Mouse (Mus musculus) T-cell, adult 2 months (primary cell): ENCODE data around the gene Wdr20.

Experiments
- DNase-seq: peaks from one replicate; pipeline ENCODE4 v3.0.0; 2022; ENCODE audit warnings: low spot score

Gene Wdr20

DNA sequence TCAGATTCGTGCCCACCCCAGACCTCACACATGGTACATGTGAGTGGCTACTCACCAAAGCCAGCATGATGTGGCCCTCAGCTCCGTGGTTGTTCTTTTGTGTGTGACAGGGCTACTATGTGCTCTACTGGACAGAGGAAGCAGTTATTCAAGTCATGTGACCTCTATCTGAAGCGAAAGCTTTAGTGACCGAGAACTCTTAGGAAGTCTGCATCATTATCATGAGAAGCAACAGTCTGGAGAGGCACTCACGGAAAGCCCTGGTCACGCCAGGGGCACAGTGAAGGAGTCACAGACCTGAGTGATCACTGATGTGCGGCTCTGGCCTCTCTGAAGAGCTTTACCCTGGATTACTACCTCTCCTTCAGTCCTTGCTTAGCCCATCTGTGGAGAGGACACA, 84.6 kb downstream of the Wdr20 start:
- no peak for DNase-seq

DNA sequence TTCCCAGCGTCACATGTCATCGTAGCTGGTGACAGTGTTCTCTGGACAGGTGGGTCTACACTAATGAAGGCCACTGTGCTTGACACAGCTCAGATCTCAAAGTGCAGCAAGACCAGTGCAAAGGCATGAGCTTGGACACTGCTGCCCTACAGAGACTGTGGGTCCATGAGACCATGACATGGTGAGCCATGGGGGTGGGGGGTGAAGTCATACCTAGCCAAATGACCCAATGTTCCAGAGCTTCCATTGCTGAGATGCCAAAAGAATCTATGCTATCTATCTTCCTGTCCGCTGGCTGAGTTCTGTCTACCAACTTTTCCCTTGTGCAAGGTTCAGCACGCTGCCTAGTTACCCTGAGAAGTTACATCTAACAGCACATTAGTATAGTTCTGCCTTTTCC, 91.2 kb downstream of the Wdr20 start:
- no peak for DNase-seq

DNA sequence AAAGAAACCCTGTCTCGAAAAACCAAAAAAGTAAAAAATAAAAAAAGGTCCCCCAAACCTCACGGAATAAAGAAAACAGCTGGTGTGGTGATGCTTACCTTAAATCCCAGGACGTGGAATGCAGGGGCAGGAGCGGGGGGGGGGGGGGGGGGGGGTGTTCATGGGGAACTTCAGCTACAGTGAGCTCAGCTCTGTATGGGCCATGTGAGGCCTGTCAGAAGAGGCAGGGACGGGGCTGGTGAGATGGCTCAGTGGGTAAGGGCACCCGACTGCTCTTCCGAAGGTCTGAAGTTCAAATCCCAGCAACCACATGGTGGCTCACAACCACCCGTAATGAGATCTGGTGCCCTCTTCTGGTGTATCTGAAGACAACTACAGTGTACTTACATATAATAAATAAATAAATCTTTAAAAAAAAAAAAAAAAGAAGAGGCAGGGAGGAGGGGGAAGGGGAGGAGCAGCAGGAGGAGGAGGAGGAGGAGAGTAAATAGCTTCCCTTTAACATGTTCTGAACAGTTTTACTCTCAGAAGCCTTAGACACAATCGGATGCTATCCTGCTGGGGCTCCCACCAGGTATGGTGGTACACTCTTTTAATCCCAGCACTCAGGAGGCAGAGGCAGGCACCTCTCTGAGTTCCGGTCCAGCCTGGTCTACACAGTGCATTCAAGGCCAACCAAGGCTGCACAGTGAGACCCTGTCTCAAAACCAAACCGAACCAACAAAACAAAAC, 92.7 kb downstream of the Wdr20 start:
- DNase-seq: no peak

DNA sequence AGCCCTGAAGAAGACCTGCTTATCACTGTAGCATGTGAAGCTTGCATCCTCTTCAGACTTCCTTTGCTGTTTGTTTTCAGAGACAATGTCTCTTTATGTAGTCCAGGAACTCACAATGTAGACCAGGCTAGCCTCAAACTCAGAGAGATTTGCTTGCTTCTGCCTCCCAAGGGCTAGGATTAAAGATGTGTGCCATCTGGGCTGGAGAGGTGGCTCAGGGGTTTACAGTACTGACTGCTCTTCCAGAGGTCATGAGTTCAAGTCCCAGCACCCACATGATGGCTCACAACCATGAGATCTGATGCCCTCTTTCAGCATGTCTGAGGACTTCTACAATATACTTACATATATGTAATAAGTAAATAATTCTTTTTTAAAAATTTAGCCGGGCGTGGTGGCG, 97.4 kb downstream of the Wdr20 start:
- DNase-seq: no peak

DNA sequence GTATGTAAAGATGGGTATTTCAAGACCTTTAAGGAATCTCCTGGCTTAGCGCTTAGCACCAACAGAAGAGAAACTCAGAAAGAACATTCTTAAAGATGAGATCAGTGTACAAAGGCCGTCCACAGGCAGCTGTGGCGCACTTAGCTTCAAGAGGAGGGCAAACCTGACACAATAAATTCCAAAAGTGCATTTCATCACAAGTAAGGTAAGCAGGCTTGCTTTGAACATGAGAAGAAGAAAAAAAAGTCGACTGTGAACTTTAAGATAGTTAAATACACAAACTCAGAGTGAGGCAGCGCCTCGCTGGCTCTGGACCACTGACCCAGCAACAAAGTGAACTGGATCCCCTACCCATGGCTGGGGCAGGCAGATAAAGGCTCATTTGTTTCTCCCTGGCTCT, 99.0 kb downstream of the Wdr20 start:
- DNase-seq: no peak

DNA sequence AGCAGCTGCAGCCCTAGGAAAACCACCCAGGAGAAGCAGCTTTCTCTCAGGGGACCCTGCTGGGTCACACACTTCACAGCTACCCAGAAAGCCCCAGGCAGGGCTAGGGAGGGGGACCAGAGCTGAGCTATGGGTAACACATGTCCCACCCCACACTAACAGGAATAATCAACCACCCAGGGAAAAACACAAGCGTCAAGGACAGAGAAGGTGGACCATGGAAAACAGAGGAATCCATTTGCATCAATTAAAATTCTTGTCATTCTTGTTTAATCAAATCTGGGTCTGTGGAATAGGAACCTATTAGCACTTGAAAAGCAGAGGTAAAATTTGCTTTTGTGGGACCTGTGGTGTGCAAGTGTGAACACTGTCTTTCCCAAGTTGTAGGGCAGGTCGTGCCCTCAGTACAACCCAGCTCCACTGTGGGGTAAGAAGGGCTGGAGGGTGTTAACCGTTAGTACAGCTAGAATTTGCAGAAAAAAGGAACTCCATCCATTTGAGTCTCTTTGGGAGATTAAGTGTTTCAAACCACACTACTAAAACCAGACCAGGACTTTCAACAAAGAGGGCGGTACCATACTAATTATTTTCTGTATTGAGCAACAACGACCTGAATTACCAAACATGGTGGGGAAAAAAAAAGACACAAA, 99.6 kb downstream of the Wdr20 start:
- DNase-seq: no peak

DNA sequence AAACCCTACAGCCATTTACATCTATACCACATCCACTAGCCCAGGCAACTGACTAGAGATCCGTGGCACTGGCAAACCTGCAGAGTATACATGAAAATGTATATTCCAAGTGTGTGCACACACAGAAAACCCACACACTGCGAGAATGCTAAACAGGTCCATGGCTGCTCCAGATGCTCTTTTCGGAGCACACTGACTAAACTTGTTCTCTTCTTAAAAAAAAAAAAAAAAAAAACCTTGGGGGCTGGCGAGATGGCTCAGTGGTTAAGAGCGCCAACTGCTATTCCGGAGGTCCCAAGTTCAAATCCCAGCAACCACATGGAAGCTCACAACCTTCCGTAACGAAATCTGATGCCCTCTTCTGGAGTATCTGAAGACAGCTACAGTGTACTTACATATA, 100.1 kb downstream of the Wdr20 start:
- DNase-seq: no peak

DNA sequence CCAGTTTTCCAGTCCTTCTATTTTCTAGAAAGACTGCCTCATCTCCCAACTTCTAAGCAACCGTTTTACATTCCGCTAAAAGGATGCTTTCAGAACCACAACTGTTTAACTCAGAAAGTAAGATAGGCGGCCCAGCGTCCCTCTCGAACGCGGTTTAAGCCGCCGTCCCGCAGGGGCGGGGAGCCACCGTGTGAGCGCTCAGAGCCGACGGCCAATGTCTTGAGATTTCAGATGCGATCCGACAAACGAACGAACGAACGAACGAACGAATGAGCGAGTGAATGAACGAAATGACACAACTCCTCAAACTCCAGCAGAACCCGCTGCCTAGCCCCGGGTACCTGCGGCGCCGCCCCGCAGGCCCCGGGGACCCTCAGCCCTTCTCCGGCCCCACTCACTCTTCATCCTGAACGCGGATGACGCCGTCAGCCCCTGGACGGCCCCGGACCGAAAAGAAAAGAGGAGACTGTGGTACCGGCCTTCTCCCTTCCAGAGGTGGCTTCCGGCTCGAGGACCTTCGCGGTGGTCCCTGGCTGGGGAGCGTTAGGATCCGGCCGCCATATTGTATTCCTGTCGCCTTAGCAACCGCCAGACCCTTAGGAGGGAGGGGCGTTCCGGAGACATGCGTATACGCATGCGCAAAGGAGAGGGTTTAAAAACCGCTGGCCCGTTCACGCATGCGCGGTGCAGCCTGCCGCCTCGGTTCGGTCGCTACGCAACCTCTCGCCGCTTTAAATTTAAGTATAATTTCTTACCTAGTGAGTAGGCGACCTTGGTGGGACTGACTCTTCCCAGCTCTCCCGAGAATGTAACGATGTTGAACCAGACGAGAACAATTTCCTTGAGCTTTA, 102.8 kb downstream of the Wdr20 start, which contains the start of gene Mok:
Gene Mok (minus strand): TSS at position 592 of the 851 bp plus-strand sequence.
- DNase-seq: peak; percentile 95

DNA sequence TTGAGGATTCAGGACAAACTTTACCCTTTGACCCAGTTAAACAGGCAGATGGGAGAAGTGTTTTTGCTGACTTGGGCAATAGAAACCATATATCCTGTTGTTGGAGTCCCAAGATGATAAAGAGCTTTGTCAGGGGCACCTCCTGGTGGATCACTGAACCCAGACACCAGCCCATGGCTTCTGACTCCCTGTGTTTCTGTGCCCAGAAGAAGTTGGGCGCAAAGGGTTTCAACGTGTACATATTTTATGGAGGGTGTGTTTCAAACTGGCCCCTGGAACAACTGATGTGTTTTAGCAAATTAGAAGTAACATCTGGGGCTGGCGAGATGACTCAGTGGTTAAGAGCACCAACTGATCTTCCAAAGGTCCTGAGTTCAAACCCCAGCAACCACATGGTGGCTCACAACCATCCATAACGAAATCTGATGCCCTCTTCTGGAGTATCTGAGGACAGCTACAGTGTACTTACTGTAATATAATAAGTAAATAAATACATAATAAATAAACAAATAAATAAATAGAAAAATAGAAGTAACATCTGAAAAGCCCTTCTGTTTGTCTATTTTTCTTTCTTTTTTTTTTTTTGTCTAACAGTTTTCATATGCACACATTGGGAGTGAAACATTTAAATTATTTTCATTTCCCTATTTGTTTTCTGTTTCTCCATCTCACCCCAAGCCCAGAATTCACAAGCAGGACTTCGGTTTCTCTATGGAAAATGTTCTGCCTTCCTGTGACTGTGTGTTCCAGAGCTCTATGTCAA, 104.2 kb downstream of the Wdr20 start:
- no peak for DNase-seq

DNA sequence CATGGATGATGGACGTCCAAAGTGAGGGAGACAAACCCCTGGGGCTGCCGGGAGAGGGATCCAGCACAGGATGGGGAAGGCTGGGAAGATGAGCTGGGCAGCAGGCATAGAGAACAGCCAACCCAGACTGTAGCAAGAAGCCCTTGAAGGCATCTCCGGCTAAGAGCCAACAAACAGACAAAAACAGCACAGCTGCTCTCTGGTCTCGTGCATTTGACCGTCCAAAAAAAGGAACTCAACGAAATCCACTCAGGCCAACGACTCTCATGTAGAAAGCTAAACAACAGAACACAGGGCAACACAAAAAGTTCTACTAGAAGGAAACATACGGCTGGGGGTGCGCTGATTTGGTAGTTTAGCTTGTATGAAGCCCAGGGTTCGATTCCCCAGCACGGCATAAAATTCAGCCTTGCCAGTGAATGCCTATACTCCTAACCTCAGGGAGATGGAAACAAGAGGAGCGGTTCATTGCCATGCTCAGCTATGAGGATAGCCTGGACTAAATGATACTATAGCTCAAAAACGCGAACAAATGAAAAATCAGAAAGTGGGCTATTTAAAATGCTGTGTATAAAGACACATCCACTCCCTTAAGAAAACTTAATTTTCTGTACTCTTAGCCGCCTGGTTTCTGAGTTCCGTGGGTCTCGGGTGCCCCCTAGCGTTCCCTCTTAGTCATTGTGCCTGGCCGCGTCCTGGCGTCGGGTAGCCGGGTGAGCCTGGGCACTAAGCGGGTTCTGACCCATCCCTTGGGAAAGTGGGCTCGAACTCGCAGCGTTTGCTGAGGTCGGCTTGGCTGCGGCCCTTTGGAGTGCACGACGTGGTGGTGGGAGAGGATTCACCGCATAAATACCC, 105.7 kb downstream of the Wdr20 start:
- peak; percentile 77 for DNase-seq

DNA sequence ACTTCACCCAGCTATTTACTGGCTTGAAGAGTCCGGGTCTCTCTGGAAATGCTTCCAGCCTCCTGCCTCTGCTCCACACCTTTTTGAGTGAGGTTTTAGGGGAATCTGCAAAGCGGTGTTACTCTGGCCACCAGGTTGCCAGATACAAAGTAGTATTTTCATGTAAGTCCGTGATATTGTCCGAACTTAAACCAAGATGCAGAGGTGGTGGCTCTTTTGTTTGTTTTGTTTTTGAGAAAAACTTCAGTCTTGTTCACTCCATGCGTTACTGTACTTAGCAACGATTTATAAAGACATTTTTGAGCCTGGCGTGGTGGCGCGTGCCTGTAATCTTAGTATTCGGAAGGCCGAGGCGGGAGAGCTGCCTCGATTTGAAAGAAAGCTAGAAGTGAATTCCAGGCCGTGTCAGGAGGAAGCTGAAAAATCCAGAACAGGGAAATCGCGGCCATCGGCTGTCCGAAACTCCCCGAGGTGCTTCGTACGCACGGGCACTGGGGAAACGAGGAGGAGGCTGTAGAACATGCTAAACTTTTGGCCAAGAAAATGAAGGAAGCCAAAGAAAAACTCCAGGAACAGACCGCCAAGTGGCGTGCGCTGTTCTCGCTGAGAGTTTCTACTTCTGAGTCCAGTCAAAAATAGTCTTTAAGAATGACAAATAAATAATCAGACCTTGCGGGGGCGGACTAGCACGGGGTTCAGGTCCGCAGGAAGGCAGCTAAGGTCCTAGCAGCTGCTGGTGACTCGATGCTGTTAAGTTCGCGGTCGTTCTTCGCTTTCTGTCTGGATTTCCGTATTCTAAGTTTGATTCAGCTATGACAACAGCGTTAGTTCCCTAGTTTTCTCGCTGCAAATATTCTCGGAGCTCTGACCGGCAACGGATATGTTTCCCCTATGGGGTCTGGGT, 106.7 kb downstream of the Wdr20 start:
- DNase-seq: no peak

DNA sequence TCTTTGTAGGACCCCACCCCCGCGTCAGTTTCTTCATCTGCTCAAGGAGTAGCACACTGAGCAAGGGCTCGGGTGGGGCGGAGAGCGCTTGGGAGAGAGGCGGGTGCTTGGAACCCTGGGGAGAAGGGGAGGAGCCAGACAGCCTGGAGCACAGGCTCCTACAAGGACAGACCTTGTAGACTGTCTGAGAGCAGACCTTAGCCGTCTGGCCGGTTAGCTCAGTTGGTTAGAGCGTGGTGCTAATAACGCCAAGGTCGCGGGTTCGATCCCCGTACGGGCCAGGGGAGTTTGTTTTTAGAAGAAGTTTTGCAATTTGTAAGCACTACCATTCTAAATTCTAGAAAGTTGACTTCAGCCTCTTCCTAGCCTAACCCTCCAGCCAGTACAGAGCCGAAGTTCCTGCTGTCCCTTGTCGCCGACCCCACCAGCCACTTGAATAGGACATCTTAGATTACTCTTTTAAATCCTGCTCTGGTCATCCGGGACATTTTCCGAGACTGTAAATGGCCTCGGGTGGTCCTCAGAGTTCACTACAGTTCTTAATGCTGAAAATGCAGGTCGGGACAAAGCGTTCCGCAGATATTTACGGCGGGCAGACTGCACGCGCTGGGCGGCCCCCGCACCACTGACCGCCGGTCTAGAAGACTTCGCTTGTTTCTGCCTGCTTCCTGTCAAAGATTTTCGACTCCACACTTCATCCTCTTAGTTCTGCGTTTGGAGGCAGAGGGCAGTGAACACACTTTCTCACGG, 107.6 kb downstream of the Wdr20 start:
- DNase-seq: peak; percentile 39

DNA sequence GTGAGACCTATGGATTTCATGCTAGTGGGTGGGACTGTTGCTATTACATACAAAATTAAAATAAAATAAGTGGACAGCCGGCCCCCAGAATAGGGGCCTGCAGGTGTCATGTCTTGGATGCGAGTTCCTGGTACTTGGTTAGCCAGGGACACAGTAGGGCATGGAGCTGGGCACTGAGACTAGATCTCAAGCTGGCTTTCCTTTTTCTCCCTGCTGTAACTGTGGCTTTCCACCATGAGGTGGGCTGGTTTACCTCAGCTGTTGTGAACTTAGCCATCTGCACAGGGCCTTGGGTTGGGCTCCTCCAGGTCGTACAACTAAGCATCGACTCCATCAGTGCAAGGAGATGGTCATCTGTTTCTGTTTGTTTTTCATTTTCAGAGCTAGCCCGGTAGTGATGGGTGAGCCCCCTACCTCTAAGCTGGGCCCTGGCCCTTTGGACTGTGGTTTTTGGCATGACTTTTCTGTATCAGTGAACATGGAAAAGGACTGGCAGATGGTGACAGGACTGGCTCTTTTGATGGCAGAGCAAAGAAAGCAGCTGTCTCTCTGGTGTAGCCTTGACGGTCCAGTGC, 108.5 kb downstream of the Wdr20 start:
- no peak for DNase-seq

DNA sequence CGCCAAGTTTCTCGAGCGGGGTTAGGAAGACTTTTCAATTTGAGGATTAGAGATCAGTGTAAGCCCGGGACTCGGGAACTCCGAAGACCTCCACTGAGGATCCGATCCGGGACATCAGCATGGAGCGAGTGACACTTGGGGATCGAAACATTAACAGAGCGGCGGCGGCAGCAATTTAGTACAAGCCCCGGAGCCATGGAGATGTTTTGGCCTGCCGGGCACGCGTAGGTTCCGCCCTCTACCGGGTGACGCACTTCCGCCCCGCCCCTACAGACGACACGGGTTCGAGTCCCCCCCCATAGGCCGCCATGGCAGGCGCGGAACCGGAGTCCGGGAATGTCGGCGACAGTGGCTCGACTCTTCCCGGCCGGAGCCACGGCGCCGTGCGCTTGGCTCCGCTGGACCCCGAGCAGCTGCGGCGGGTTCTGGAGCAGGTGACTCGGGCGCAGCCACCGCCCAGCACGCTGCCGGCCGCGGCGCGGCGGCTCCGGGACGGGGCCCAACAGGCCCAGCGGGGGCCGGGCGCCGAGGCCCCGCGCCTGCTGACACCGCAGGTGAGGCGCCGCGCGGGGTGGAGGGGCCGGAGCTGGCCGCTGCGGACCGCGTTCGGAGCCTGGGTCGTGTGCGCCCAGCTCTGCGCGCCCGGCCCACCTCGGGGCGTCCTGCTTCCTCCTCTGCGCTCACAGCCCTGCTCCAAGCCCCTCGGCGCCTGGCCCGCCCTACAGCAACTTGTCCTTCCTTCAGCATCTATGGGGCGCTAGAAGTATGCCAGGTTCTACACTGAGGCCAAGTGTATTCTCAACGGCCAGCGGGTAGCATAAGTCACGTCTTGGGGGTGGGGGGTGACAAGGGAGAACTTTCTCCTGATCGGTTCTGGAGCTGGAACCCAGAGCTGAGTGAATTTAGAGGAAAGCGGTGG, 112.5 kb downstream of the Wdr20 start, which contains the start of gene Zfp839:
Gene Zfp839 (plus strand): TSS at position 244 of the 919 bp plus-strand sequence.
- peak; percentile 55 for DNase-seq

DNA sequence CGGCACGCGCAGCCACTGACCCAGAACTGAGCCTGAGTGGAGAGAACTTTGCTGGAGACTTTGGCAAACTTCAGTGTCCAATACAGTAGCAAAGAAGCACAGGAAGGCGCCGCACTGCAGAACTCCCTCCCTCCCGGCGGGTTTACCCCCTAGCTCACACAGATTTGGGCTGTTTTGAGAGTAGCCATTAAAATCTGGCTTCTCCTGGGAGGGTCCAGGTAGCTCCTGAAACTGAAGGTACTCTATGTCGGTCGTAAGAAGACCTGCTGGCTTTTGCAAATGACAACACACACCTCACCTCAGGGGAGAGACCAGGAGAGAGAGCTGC, 113.1 kb downstream of the Wdr20 start:
- DNase-seq: no peak

DNA sequence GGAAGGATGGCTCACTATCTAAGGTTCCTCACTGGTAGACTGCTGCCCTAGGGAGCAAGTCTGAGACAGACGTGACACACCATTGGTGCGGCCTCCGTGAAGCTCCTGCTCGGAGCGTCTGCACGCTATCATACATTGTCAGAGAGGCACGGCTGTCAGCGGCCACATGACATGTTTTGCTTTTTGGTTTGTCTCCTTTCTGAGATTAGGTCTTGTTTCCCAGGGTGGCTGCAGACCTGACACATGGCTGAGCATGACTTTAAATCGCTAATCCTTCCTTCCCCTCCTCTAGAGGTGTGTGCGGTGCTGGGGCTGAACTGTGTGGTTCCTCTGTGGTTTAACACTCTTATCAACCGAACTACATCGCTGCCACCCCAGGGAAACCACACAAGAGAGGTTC, 113.7 kb downstream of the Wdr20 start:
- peak; percentile 27 for DNase-seq

DNA sequence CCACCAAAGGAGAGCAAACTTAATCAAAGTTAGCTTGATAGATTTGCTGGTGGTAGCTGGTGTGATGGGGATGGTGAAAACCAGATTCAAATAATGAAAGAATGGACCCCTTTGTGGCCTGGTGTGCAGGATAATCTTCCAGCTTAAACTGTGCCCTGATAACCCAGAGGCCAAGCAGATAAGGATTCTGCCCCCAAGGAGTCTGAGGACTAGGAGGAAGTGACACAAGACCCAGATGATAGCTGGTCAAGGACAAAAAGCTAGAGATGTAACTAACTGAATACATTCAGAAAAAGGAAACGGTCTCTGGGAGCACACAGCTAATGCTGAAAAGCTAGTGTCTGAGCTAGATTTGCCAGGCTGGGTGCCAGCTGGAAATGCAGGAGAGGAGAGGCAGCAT, 114.2 kb downstream of the Wdr20 start:
- no peak for DNase-seq
